Mouse (Mus musculus) kidney, adult 11 months (tissue): ENCODE measurements around the gene Sap30bp.

ENCODE experiments used
- DNase-seq: peaks from one replicate; pipeline ENCODE4 v3.0.0; 2022

Sap30bp gene

DNA sequence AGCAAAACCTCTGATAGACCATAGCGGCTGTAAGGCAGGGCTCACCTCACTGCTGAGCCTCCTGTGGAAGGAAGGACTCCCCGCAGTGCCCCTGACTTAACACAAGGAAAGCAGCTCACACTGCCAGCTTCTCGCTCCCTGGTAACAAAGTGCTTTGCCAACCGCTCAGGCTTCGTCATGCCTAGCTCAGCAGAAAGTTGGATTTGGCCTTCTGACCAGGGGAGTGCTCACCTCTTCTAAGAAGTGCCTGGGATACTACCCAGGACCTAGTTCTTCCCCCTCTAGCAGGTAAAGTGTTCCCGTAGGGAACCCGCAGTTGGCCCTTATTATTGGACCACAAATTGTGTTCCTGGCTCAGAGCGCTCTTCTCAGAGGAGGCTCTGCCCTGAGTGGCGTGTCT, 25.9 kb downstream of the Sap30bp start:
- DNase-seq: peak; percentile 39

DNA sequence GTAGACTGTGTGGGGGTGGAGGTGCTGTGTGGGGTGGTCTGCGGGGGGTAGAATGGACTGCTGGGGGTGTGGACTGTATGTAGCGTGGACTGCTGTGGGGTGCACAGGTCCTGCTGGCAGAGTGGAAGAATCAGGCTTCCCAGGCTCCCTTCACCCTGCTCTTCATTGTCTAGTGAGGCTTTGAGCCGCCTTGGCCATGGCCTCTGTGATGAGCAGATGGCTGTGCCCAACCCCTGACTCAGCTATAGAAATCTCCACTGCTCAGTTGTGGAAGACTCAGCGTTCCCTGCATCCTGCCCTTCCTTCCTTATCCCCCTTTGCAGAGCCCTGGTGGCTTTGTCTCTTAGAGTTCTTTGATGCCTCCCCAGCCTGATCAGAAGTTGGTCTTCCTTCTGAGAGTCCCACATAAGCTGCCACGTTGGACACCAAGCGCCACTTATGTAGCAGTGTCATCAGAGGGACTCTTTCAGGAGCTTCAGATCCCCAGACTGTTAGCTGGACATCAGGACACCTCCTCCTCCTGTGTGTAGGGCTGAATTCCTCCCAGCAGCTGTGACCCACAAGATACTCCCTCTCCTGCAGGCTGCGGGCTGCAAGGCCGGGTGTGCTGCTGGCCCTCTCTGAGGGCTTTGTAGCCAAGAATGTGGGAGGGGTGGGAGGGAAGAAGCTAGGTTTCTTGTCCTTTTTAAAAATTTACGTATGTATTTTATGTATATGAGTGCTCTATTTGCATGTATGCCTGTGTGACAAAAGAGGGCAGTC, 29.8 kb downstream of the Sap30bp start:
- DNase-seq: no peak

DNA sequence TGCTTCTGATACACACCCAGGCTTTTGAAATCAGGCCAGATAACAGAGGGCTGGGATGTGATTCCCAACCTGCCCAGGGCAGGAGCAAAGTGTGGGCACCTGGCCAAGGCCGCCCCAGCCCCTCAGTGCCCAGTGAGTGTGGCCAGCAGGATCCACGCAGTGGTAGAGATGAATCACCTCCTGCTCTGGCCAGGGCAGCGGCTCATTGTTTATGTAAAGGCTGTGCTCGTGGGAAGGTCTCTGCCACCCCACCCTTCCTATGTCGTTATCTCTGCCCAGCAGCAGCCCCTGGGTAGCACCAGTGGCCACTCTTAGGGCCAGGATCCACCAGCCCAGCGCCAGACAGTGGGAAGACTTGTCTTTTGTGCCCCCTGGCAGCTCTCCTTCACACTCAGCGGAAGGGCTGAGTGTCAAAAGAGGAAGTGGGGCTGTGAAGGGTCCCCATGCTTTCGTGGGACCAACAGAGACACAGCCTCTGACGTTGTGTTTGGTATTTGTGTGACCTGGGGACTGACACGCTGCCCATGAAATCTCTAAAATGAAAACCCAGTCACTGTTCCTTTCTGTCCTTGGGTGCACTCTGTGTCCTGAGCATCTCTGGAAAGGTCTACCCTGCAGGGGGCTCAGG, 32.0 kb downstream of the Sap30bp start:
- no peak for DNase-seq

DNA sequence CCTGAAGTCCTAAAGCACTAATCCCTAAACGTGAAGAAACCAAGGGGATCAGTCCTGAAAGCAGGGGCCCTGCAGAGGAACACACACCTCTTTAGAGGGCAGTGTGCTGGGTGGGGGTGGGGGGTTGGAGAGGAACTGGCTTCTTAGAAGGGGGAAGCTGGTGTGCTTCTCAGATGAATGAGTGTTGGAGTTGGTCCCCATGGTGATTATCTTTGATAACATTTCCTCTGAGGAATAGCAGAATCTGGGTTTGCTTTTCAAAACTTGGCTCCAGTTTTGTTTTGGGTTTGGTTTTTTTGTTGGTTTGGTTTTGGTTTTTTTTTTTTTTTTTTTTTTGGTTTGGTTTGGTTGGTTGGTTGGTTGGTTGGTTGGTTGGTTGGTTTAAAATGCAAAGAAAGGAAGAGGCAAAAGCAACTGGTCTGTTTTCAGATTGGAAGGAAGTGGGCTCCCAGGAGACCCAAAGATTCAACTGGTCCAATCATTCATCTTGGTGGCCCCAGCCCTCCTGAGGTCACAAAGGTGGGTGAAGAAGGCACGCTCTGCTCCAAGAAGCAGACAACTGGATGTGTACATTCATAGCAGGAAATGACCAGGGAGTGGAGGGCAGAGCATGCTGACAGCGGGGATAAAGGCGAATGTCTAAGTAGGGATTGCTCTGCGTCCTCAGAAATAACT, 35.8 kb downstream of the Sap30bp start:
- DNase-seq: no peak

DNA sequence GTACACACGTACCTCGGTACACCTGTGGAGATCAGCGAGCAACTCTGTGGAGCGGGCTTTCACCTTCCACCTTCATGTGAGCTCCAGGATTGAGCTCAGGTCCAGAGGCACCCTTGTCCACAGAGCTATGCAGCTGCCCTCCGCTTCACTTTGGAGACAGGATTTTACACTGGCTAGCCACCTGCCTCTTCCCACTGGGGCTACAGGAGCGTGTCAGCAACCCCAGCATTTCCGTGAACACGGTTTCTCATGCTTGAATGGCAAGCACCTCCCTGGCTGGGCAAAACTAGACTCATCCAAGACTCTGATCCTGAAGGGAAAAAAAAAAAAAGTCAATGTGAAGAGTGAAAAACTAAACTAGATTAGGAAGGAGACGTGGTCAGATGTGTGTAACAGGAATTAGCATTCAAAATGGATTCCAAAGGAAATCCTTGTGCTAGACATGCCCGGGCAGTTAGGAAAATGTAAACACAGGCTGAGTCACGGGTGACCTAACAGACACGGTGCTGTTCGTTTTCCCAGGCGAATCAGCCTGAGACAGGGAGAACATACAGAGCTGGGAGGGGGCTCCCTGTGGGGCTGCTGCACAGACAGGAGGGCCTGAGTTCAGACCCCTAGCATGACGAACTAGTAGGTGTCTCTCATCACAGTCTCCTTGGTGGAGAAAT, 37.1 kb downstream of the Sap30bp start:
- peak; percentile 36 for DNase-seq

DNA sequence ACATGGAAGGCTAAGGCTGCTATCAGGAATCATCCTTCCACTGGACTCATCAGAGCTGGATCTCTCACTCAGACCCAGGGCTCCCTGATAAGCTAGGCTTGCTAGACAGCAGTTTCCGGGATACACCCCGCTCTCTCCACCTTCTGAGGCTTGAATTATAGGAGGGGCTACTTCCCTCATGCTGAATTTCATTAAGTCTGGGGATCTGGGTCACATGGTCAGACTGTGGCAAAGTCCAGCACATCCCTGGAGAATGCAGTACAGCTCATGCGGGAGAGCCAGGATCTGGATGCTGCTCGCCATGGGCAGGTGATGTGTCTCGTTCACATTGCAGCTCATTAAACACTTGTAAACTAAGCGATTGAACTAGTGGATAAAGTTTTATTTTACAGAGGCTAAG, 37.9 kb downstream of the Sap30bp start:
- peak; percentile 36 for DNase-seq

DNA sequence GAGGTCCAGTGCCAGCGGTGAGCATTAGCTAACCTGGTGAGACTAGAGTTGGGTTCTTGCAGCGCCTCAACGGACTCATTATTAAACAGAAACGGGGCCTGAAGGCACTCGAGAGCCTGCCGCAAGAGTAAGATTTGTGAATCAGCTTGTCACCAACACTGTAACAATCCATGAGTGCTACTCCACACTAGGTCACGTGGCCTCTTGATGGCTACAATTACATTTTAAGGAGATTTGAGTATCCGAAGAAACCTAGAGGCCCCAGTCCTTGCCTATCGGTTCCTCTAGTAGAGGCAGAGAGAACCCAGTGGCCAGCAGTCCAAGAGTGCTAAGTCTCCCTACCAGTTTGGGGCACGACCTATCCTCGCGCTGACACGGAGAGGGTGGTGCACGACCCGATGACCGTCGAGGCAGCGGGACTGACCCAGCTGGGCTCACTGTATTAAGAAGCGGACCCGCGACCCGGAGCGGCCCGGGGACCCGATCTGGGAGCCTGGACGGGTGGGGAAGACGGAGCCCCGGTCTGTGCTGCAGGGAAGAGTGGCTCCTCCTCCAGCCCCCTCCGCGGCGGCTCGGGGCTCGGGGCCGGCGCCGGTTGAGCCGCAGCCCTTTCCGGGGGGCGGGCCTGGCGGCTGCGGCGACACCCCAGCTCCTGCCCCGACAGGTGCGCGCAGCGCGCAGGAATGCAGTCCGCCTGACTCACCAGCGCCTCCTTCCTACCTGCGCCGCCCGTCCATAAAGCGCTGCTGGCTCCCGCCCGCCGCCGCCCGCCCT, 41.4 kb downstream of the Sap30bp start, which contains the start of gene Itgb4:
Itgb4 (plus strand) TSS at position 401 of the 774 bp plus-strand sequence.
- peak; percentile 57 for DNase-seq

DNA sequence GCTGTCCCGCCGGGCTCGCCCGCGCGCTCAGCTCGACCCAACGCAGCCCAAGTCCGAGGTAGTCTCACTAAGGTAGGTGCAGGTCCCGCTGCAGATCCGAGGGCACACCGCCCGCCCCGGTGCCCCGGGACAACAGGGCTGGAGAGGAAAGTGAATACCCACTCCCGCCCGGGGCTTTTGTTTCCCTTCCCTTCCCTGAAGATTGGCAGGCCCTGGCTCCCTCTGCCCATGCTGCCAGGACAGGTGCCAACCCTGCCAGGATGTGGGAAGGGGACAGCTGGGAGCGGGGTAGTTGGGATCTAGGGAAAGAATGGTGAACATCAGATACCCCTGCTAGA, 42.0 kb downstream of the Sap30bp start:
- DNase-seq: no peak

DNA sequence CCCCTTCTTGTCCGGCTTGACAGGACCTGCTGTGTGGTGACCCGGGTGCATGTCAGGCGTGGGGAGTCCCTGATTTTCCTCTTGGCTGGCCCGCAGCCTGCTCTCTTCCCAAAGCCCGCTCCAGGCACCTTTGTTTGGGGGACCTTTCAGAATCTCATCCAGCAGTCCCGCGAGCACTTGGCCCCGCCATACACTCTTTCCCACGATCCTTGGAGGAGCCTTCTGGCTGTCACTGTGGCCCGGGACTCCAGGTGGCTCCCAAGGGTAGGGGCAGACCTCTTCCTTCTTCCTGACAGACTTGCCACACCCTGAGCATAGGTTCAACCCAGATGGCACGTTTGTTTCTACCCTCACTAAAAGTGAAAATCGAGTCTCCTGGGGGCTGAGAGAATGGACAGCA, 42.5 kb downstream of the Sap30bp start:
- DNase-seq: no peak

DNA sequence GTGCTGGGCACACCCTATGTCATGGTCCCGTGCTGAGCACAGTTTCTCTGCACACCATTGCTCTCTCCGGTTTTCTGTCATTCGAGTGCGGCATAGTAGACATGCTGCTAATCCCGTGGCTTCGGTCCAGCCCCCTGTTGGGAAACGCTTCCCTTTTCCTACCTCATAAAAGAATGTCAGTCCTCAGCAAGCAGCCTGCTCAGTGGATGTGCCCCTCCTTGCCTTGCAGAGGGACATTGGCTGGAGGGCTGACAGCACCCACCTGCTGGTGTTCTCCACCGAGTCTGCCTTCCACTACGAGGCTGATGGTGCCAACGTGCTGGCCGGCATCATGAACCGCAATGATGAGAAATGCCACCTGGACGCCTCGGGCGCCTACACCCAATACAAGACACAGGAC, 49.4 kb downstream of the Sap30bp start:
- DNase-seq: no peak

DNA sequence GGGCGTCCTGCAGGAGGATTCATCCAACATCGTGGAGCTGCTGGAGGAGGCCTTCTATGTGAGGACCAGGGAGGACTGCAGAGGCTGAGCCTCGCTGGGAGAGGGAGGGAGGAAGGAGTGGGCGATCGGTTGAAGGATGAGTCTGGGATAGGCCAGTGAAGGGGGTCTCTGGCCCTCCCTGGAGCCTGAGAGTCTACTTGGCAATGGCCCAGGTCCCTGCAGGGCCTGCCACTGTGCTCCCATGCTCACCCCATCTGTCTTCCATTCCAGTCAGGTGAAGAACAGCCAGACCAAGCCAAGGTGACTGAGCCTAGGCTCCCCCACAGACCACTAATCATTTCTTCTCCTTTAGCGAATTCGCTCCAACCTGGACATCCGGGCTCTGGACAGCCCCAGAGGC, 50.2 kb downstream of the Sap30bp start:
- no peak for DNase-seq

DNA sequence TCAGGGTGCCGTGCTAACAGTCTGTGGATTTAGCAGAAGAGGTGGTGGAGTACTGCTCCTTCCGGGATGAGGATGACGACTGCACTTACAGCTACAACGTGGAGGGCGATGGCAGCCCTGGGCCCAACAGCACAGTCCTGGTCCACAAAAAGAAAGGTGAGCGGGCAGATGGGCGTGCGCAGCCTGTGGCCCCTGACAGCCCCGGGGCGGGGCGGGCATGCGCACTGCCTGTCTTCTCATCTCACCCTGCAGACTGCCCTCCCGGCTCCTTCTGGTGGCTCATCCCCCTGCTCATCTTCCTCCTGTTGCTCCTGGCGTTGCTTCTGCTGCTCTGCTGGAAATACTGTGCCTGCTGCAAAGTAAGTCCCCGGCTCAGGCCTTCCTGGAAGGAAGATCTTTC, 56.6 kb downstream of the Sap30bp start:
- DNase-seq: no peak

DNA sequence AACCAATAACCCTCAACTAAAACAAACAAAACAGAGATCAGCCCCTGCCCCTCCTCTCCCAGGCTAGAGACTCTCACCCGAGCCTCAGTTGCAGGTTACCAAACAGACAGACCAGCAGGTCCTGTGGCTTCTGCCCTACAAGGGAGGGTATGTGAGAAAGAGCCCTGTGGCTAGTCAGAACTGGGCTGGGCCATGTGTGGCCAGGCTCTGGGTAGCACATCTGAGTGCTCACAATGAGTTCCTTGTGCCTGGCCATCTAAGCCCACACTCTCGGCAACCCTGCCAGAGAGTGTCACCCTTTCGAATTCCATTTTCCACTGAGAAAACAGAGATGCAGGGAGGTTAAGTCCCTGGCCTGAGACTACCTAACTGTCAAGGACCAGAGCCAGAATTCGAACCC, 59.0 kb downstream of the Sap30bp start:
- no peak for DNase-seq

DNA sequence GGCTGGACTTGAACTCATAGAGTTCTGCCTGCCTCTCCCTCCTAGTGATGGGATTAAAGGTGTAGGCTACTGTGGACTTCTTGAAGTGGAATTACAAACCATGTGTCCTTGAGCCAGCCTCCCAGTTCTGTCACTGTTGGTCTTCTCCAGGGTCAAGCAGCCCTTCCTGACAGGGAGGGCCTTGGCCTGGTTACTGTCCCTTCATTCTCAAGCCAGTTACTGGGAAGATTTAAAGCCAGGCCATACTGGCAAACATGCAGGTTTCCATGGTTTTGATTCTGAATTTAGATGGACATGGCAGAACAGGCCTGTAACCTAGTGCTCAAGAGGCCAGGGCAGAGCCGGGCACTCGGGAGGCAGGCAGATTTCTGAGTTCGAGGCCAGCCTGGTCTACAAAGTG, 62.2 kb downstream of the Sap30bp start:
- no peak for DNase-seq

DNA sequence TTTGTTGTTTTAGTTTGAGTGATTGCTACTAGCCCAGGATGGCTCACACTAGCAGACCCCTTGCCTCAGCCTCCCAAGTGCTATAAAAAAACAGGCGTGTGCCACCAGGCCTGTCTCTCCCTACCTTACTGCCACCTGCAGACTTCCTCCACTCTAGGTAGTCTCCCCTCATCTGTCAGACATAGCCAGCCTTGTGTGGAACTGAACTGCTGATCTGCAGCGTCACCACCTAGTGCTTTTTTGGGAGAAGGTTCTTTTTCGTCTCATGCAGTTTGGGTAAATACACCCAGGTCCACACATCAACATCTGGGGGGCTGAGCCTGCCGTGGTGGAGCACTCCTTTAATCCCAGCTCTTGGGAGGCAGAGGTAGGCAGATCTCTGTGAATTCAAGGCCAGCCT, 64.0 kb downstream of the Sap30bp start:
- DNase-seq: no peak

DNA sequence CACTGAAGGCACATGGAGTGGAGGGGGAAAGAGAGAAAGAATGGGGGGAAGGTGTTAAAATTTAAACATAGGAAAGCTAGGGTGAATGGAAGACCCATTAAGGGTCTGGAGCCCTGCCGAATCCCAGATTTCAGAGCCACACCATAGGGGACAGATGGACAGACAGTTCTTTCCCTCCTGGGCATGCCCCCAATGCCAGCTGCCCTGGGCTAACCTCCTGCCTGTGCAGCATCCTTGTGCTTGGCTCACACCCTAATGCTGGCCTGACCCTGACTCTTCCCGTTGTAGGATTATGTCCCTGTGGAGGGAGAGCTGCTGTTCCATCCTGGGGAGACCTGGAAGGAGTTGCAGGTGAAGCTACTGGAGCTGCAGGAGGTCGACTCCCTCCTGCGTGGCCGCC, 64.6 kb downstream of the Sap30bp start:
- DNase-seq: no peak

DNA sequence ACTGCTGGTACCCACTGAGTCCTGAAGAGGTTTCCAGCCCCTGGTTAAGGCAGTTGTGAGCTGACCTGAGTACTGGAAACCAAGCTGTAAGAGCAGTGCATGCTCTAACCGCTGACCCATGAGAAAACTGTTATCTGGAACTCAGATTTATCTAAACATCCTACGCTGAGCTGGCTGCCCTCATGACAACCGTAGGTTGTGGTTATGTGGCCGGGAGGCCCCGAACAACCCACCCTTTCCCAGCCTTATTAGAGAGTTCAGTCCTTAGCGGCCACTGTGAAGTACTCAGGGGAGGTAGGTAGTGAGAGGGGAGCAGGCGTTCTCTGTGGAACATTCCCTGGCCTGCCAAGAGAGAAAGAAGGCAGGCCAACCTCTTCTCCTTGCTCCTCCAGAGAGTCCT, 65.9 kb downstream of the Sap30bp start:
- DNase-seq: no peak

DNA sequence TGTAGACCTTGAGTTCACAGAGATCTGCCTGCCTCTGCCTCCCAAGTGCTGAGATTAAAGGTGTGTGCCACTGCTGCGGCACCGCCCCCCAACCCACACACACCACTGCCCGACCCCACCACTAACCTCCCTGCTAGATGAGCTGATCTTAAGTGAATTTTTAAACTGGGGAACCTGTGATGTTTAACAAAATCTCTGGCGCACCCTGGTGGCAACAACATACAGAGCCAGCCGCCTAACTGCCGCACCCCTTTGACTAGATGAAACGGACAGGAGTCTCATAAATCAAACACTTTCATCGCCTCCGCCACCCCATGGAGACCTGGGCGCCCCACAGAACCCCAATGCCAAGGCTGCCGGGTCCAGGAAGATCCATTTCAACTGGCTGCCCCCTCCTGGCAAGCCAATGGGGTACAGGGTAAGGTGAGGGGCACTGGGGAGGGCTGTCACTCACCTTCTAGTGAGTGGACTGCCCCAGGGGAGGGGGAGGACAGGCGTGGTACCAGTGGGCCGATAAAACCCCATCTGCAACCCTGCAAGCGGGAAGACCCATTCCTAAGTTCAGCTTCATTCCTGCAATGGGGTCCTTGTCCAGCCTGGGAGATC, 66.6 kb downstream of the Sap30bp start:
- DNase-seq: peak; percentile 72

DNA sequence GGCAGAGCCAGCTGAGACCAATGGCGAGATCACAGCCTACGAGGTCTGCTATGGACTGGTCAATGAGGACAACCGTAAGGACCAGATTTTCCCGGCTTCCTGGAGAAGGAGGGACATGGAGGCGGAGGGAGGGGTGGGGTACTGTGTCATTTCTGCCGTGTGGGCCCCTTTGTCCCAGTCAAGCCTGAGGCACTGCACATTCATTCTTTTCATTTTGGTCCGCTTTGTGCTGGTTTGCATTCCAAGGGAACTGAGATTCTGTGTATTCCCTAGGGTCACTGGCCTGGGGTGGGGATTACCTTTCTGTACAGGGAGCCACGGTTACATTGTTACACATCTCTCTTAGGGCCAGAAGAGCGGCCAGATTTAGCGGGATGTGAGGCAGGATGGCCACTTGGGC, 67.5 kb downstream of the Sap30bp start:
- DNase-seq: no peak

DNA sequence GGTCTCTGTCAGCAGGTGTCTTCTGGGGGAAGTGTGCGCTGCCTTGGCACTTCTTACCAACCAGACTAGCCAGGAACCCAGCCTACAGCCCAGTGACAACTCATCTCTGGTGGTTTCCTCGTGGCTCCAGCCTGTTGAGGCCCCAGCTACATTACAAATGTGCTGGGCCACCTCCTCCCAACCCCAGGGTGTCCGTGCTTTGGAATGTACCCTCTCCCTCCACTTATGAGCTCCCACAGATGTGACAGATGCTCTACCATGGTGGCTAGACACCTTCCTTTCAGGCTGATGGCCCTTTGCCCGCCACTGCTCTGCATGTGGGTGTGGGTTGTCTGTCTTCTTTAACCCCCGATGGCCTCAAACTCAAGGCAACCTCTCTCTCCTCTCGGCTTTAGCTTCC, 68.6 kb downstream of the Sap30bp start:
- no peak for DNase-seq

DNA sequence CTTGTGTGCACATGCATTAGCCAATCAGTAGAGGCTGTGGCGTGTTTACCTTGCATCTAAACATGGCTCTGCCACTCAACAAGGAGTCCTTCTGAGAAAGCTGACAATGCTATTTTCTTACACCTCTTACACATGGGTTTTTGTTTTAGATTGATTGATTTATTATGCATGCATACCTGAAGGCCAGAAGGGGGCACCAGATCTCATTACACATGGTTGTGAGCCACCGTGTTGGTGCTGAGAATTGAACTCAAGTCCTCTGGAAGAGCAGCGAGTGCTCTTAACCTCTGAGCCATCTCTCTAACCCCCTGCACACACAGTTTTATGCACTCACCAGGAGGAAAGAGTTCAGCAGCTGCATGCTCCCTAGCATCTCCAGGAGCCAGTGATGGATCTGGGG, 69.8 kb downstream of the Sap30bp start:
- no peak for DNase-seq

DNA sequence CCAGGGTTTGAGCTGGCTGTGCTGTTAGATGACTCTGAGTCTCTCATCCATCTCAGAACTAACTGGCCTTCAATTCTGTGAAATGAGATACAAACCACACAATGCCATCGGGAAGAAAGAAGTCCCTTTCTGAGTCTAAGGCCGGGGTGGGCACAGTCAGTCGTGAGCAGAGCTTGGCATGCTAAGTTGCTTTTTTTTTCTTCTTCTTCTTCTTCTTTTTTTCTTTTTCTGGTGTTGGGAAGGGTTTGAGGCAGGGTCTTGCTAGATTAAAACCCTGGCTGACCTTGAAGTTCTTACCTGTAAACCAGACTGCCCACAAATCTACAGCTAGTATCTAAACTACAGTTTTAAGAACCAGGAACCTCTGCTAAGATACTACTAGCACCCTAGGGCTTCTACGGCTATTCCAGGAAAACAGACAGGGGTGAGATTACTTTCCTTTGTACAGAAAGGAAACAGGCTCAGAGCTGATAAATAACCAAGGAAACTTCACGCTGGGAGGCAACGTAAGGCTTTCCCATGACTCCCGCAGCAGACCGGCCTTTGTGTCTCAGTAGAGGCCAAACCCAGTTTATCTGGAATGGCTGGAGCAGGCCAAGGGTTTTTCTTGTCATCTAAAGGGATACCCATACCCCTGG, 71.2 kb downstream of the Sap30bp start:
- no peak for DNase-seq
